Mouse (Mus musculus): ENCODE measurements around the gene Phxr2.

DNA sequence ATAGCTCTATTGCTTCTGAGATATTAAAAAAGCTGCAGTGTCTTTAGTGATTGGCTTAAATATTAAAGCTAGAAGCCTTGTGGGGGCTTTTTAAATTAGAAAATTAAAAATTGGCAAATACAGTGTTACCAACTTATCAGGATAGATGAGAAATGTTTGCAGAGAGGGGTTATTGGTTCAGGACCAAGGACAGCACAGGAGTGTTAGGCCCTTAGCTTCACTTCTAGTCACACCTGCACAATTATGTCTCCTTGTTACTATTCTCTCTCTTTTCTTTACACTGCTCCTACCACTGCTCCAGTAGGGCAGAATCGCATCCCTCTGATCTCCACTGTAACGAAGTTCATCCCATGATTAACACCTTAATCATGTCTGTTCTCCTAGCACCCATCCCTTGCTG is 31.0 kb downstream of the Phxr2 start:
- no peak for TF ChIP-seq POLR2A (IDR thresholded peaks at IDR 0.05; ENCODE audit: low read depth, low read length)
- TF ChIP-seq CTCF (conservative IDR thresholded peaks at IDR 0.05; ENCODE audit: insufficient read depth, insufficient read length, low read depth, low read length): no peak

Measured in kidney, adult 2 months (tissue).